Mouse (Mus musculus): ENCODE data around the gene Trem2.

DNA sequence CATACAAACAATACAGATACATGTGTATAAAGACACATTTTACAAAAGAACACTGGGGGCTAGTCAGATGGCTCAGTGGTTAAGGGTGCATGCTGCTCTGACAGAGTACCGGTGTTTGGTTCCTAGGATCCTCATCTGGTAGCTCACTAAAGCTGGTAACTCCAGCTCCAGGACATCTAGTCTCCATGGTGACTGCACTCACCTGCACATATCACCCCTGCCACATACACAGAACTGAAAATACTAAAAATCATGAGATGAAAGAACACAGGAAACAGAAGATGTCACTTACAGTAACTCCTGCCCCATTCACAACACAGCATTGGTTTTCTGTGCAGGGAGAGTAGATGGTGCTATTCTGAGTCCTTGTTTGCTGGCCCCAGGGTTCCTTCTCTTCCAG lies 27.5 kb upstream of the Trem2 start:
- TF ChIP-seq CTCF (IDR thresholded peaks at IDR 0.05; ENCODE audit: low read depth, low read length) (no peak), POLR2A (IDR thresholded peaks at IDR 0.05; ENCODE audit: extremely low read depth, insufficient read depth, low read length) (no peak)
